Comparison of ENCODE assay signal across 17 mouse cellular contexts in the genomic region with DNA sequence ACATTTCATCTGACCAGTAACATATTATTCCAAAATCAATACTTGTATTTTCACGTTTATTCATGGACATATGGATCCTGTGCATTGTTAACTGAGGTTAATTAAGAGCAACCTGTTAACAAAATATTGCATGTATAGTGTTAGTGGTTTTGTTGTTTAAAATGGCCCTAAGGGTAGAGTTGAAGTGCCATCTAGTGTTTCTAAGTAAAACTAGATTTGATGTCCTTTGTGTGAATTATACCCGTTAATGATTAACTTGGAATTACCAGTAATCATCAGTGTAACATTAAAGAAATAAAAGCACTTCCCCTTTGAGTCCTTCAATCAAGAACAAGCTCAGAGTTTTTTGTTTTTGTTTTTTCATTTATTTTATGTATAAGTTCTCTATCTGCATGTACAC. TPM values are rescaled to one million over a fixed set of nuclear protein-coding genes. Genes with fewer than 3 reads are reported as not detected.
A peak's percentile ranks its signal among the peaks of the same experiment; 100 is the strongest.
DNase-seq lines count a peak whose midpoint lies in the region; ATAC-seq and TF ChIP-seq lines count a peak whose summit lies in the region.
"Had no signal": no experiment of that assay in that cellular context is flagged by ENCODE, and none has a peak within 500 bp of the region (broad histone marks: within the 10 kb centered on the region; RNA-seq: fewer than 3 reads in every experiment).

No protein-coding gene starts in this region.

- TF ChIP-seq CTCF in hindbrain, postnatal 0 days (IDR thresholded peaks at IDR 0.05; ENCODE audit: low read depth), result peak; percentile 45
- TF ChIP-seq CTCF in lung, postnatal 0 days (IDR thresholded peaks at IDR 0.05), result peak; percentile 52
- peak in 2 of 3 experiments; percentile 19 to 80; a peak in 3 of 6 replicates for TF ChIP-seq CTCF in MEL (IDR thresholded peaks at IDR 0.05 in 2 of 3, conservative IDR thresholded peaks at IDR 0.05 in 1 of 3; ENCODE audit: control insufficient read depth in 1 of 3, insufficient read depth in 1 of 3, low read depth in 2 of 3, low read length in 3 of 3, poor library complexity in 1 of 3, severe bottlenecking in 1 of 3)

- WGBS in hindbrain, postnatal 0 days, result 56% methylated on average over 2 of the region's 2 CpGs
- 60% methylated on average over 2 of the region's 2 CpGs for WGBS in hindbrain, embryonic 14.5 days
- 64% methylated on average over 2 of the region's 2 CpGs for WGBS in lung, postnatal 0 days
- 18% methylated on average over 2 of the region's 2 CpGs for WGBS in large intestine, adult 2 months
- WGBS in embryonic facial prominence, embryonic 10.5 days, result 71% methylated on average over 2 of the region's 2 CpGs

- H3K27ac ChIP-seq in hindbrain, postnatal 0 days, result no peak overlapping the region
- no peak overlapping the region for H3K27ac ChIP-seq in hindbrain, embryonic 14.5 days
- H3K27ac ChIP-seq in lung, postnatal 0 days (ENCODE audit: low read length), result no peak overlapping the region
- no peak overlapping the region for H3K27ac ChIP-seq in MEL (ENCODE audit: control insufficient read depth, low read depth, low read length)
- no peak overlapping the region for H3K27ac ChIP-seq in embryonic facial prominence, embryonic 10.5 days (replicated peaks)
- H3K27ac ChIP-seq: embryonic facial prominence, embryonic 15.5 days; liver, embryonic 15.5 days had no signal

- no peaks in the 10 kb centered on the region for H3K27me3 ChIP-seq in hindbrain, postnatal 0 days (ENCODE audit: insufficient read depth, low read length)
- no peaks in the 10 kb centered on the region for H3K27me3 ChIP-seq in hindbrain, embryonic 14.5 days (ENCODE audit: control insufficient read depth, insufficient read depth, low read length)
- no peaks in the 10 kb centered on the region for H3K27me3 ChIP-seq in lung, postnatal 0 days (replicated peaks; ENCODE audit: insufficient read depth, low read length)
- no peaks in the 10 kb centered on the region; a peak in 1 of 4 replicates for H3K27me3 ChIP-seq in MEL (ENCODE audit: control insufficient read depth in 1 of 2, insufficient read depth in 2 of 2, low read length in 2 of 2)
- H3K27me3 ChIP-seq in embryonic facial prominence, embryonic 10.5 days (replicated peaks; ENCODE audit: low read depth, poor library complexity, severe bottlenecking), result no peaks in the 10 kb centered on the region
- H3K27me3 ChIP-seq: embryonic facial prominence, embryonic 15.5 days; liver, embryonic 15.5 days had no signal

- no peaks in the 10 kb centered on the region for H3K9me3 ChIP-seq in hindbrain, postnatal 0 days (ENCODE audit: low read length)
- no peaks in the 10 kb centered on the region for H3K9me3 ChIP-seq in hindbrain, embryonic 14.5 days (ENCODE audit: control insufficient read depth, low read length)
- no peaks in the 10 kb centered on the region for H3K9me3 ChIP-seq in lung, postnatal 0 days (ENCODE audit: low read length)
- no peaks in the 10 kb centered on the region for H3K9me3 ChIP-seq in MEL (replicated peaks; ENCODE audit: insufficient read depth, low read length)
- H3K9me3 ChIP-seq in embryonic facial prominence, embryonic 10.5 days, result no peaks in the 10 kb centered on the region
- H3K9me3 ChIP-seq: embryonic facial prominence, embryonic 15.5 days; liver, embryonic 15.5 days had no signal

- H3K4me1 ChIP-seq in hindbrain, postnatal 0 days (ENCODE audit: insufficient read depth, low read length), result peaks cover 23% of the 10 kb centered on the region
- peaks cover 25% of the 10 kb centered on the region for H3K4me1 ChIP-seq in hindbrain, embryonic 14.5 days (replicated peaks; ENCODE audit: control insufficient read depth, insufficient read depth, low read length)
- peaks cover 5% of the 10 kb centered on the region; the same call in 1 of the 2 replicates for H3K4me1 ChIP-seq in lung, postnatal 0 days (ENCODE audit: insufficient read depth, low read depth, low read length)
- peaks cover 2 to 8% of the 10 kb centered on the region in 2 experiments; a peak in 2 of 4 replicates for H3K4me1 ChIP-seq in MEL (ENCODE audit: control insufficient read depth in 1 of 2, insufficient read depth in 2 of 2, low read length in 2 of 2)
- H3K4me1 ChIP-seq in embryonic facial prominence, embryonic 10.5 days, result peaks cover 29% of the 10 kb centered on the region

- H3K4me3 ChIP-seq in hindbrain, postnatal 0 days (ENCODE audit: low read length), result no peak overlapping the region
- H3K4me3 ChIP-seq in hindbrain, embryonic 14.5 days (replicated peaks; ENCODE audit: low read length), result no peak overlapping the region
- H3K4me3 ChIP-seq in lung, postnatal 0 days (ENCODE audit: low read depth, low read length), result no peak overlapping the region
- no peak overlapping the region for H3K4me3 ChIP-seq in MEL (ENCODE audit: control insufficient read depth in 1 of 2, insufficient read depth in 1 of 2, low read depth in 2 of 2, low read length in 2 of 2)
- no peak overlapping the region for H3K4me3 ChIP-seq in embryonic facial prominence, embryonic 10.5 days
- H3K4me3 ChIP-seq: embryonic facial prominence, embryonic 15.5 days; liver, embryonic 15.5 days had no signal

- H3K79me2 ChIP-seq in MEL (ENCODE audit: control insufficient read depth, insufficient read depth, low read length, poor library complexity), result peaks cover 11% of the 10 kb centered on the region

- TF ChIP-seq POLR2A in MEL (IDR thresholded peaks at IDR 0.05; ENCODE audit: control insufficient read depth in 1 of 2, insufficient read depth in 1 of 2, low read depth in 1 of 2, low read length in 2 of 2, poor library complexity in 1 of 2), result no peak

- no peak for TF ChIP-seq EP300 in lung, postnatal 0 days (IDR thresholded peaks at IDR 0.05)
- TF ChIP-seq EP300 in MEL (IDR thresholded peaks at IDR 0.05; ENCODE audit: low read depth in 1 of 2, low read length in 2 of 2), result no peak

- ATAC-seq in hindbrain, postnatal 0 days, result no peak
- ATAC-seq in hindbrain, embryonic 14.5 days (ENCODE audit: low FRiP score), result no peak
- ATAC-seq in lung, postnatal 0 days, result no peak
- ATAC-seq: activated CD4-positive, CD25-positive, alpha-beta regulatory T cell, adult 4 months had no signal

- no peaks in the 10 kb centered on the region for H3K36me3 ChIP-seq in hindbrain, postnatal 0 days (ENCODE audit: insufficient read depth, low read length)
- no peaks in the 10 kb centered on the region for H3K36me3 ChIP-seq in hindbrain, embryonic 14.5 days (replicated peaks; ENCODE audit: control insufficient read depth, insufficient read depth)
- H3K36me3 ChIP-seq in lung, postnatal 0 days (ENCODE audit: insufficient read depth, low read length), result no peaks in the 10 kb centered on the region
- peaks cover 0 to 13% of the 10 kb centered on the region in 2 experiments; a peak in 2 of 4 replicates for H3K36me3 ChIP-seq in MEL (ENCODE audit: control insufficient read depth in 1 of 2, insufficient read depth in 2 of 2, low read length in 2 of 2)
- peaks cover 6% of the 10 kb centered on the region; the same call in 1 of the 2 replicates for H3K36me3 ChIP-seq in embryonic facial prominence, embryonic 10.5 days (replicated peaks)
- H3K36me3 ChIP-seq: embryonic facial prominence, embryonic 15.5 days; liver, embryonic 15.5 days had no signal

- peak; percentile 89 for TF ChIP-seq RAD21 in MEL (IDR thresholded peaks at IDR 0.05; ENCODE audit: low read depth, low read length)

- no peak overlapping the region for H3K9ac ChIP-seq in hindbrain, postnatal 0 days (replicated peaks; ENCODE audit: low read length)
- no peak overlapping the region for H3K9ac ChIP-seq in hindbrain, embryonic 14.5 days
- no peak overlapping the region for H3K9ac ChIP-seq in lung, postnatal 0 days (replicated peaks; ENCODE audit: low read depth)
- H3K9ac ChIP-seq in MEL (ENCODE audit: control insufficient read depth, low read depth, low read length, poor library complexity, severe bottlenecking), result no peak overlapping the region
- H3K9ac ChIP-seq: embryonic facial prominence, embryonic 15.5 days; liver, embryonic 15.5 days had no signal

- H3K4me2 ChIP-seq in hindbrain, postnatal 0 days (ENCODE audit: low read depth, low read length), result no peak overlapping the region
- H3K4me2 ChIP-seq in hindbrain, embryonic 14.5 days (replicated peaks), result no peak overlapping the region
- no peak overlapping the region for H3K4me2 ChIP-seq in lung, postnatal 0 days (replicated peaks; ENCODE audit: low read depth, low read length)
- H3K4me2 ChIP-seq: embryonic facial prominence, embryonic 15.5 days; liver, embryonic 15.5 days had no signal

- no peak for DNase-seq in hindbrain, postnatal 0 days (ENCODE audit: low spot score)
- DNase-seq in hindbrain, embryonic 14.5 days (ENCODE audit: low spot score), result no peak
- peak; percentile 67 for DNase-seq in lung, postnatal 0 days (ENCODE audit: low spot score)
- DNase-seq in lung, postnatal 10 days, result no peak
- peak; percentile 62 for DNase-seq in MEL (ENCODE audit: low read depth, low spot score)
- DNase-seq in large intestine, adult 2 months (ENCODE audit: low read depth, low spot score), result peak; percentile 47
- DNase-seq in right cerebral cortex, postnatal 14 days, result no peak
- no peak for DNase-seq in embryonic facial prominence, embryonic 10.5 days (ENCODE audit: low spot score)
- DNase-seq: heart, postnatal 14 days; thymus, adult 18-20 months had no signal

TF ChIP-seq in MEL, 35 proteins besides CTCF, POLR2A, EP300 and RAD21 (continues in another document):
- no peak; the same call in 1 of the 2 replicates for TF ChIP-seq SIN3A (IDR thresholded peaks at IDR 0.05; ENCODE audit: low read length)

RNA-seq across cellular contexts. Expression of a gene that starts 1.2 kb away (rescaled TPM):
- 147 and 148 TPM in 2 replicates for total RNA-seq in hindbrain, postnatal 0 days (2014; rRNA removed)
- 133 and 135 TPM in 2 replicates for polyA plus RNA-seq in hindbrain, postnatal 0 days (2015; fragmentation: Nextera tagmentation; extraction: Ambion mirVana)
- 112 and 121 TPM in 2 replicates for polyA plus RNA-seq in hindbrain, embryonic 14.5 days (2014; fragmentation: Nextera tagmentation; extraction: Ambion mirVana)
- 57.5 and 68.2 TPM in 2 replicates for polyA plus RNA-seq in lung, postnatal 0 days (2015; fragmentation: Nextera tagmentation; extraction: Ambion mirVana)
- 18.9 and 24.8 TPM in 2 replicates for total RNA-seq in MEL (2012; rRNA removed)
- 10 to 100 TPM; 32.8 to 97.8 TPM for polyA plus RNA-seq in MEL (2012; ENCODE audit: insufficient read depth in 1 of 2, insufficient read length in 2 of 2, low read depth in 1 of 2, low replicate concordance in 2 of 2, missing spikeins in 1 of 2)
- 29.6 and 56.2 TPM in 2 replicates for polyA plus RNA-seq in large intestine, adult 2 months (2012; rRNA removed)
- polyA plus RNA-seq in embryonic facial prominence, embryonic 10.5 days (2016; fragmentation: Nextera tagmentation; extraction: Ambion mirVana), result 112 and 116 TPM in 2 replicates

RNA-seq across cellular contexts. Expression of a gene that starts 43.9 kb away (rescaled TPM):
- total RNA-seq in hindbrain, postnatal 0 days (2014; rRNA removed), result 0.47 TPM in 1 of 2 replicates, not detected in the other
- 0.29 and 0.31 TPM in 2 replicates for polyA plus RNA-seq in hindbrain, postnatal 0 days (2015; fragmentation: Nextera tagmentation; extraction: Ambion mirVana)
- 0.34 and 0.74 TPM in 2 replicates for polyA plus RNA-seq in hindbrain, embryonic 14.5 days (2014; fragmentation: Nextera tagmentation; extraction: Ambion mirVana)
- polyA plus RNA-seq in lung, postnatal 0 days (2015; fragmentation: Nextera tagmentation; extraction: Ambion mirVana), result 2.2 and 2.4 TPM in 2 replicates
- 0.12 TPM in 1 of 2 replicates, not detected in the other for total RNA-seq in MEL (2012; rRNA removed)
- polyA plus RNA-seq in MEL (2012; ENCODE audit: insufficient read depth in 1 of 2, insufficient read length in 2 of 2, low read depth in 1 of 2, low replicate concordance in 2 of 2, missing spikeins in 1 of 2), result under 1 TPM in 1 of 2 experiments, not detected in 1; 0.21 TPM
- not detected in 2 replicates for polyA plus RNA-seq in large intestine, adult 2 months (2012; rRNA removed)
- polyA plus RNA-seq in embryonic facial prominence, embryonic 10.5 days (2016; fragmentation: Nextera tagmentation; extraction: Ambion mirVana), result 0.25 and 0.66 TPM in 2 replicates
- total RNA-seq: common myeloid progenitor, adult 5-6 weeks; granulocyte monocyte progenitor cell, adult 5-6 weeks; layer of hippocampus, adult 18-20 months; megakaryocyte-erythroid progenitor cell, adult 5-6 weeks had no signal

Comparison
In these comparisons a context has a peak if more than half of its experiments do, and no peak if none do; other contexts are left out.
1. DNase-seq: peak in lung, postnatal 0 days (single experiment), MEL (single experiment) and large intestine, adult 2 months (single experiment); none in hindbrain, postnatal 0 days (single experiment), hindbrain, embryonic 14.5 days (single experiment), lung, postnatal 10 days (single experiment), right cerebral cortex, postnatal 14 days (single experiment) and embryonic facial prominence, embryonic 10.5 days (single experiment).
2. Peak in every context shown above with its lines, with median percentiles within 50 percentile points of each other: CTCF ChIP-seq.